Comparison of ENCODE assay signal across 8 mouse cellular contexts in genomic region chr19:44750051-44751041, GRCm38 (mm10). TPM values are rescaled to one million over a fixed set of nuclear protein-coding genes. Genes with fewer than 3 reads are reported as not detected.
A peak's percentile ranks its signal among the peaks of the same experiment; 100 is the strongest.
DNase-seq lines count a peak whose midpoint lies in the region; ATAC-seq and TF ChIP-seq lines count a peak whose summit lies in the region.

No protein-coding gene starts in this region.

- ATAC-seq in heart, embryonic 15.5 days (replicated peaks; ENCODE audit: insufficient number of reproducible peaks, insufficient read depth, low FRiP score, low read depth), result no peak
- ATAC-seq in neural tube, embryonic 13.5 days (ENCODE audit: low read depth), result 0 out of 2 replicates have a peak, but pooled peaks have one; percentile 15

- intact Hi-C loops in left cerebral cortex, postnatal 4 days (cut with DNase I), result loop anchor here (10.0 kb wide), 1 partner anchor 144 kb away; no protein-coding TSS in a partner anchor

- H3K4me2 ChIP-seq in heart, embryonic 15.5 days, result peak overlapping the region; percentile 40
- peak overlapping the region; percentile 57 for H3K4me2 ChIP-seq in neural tube, embryonic 13.5 days

- H3K9ac ChIP-seq in ES-E14 (ENCODE audit: insufficient read depth, low read depth, low read length, poor library complexity, severe bottlenecking), result no peak overlapping the region; the same call in 1 of the 2 replicates
- no peak overlapping the region for H3K9ac ChIP-seq in heart, embryonic 15.5 days
- H3K9ac ChIP-seq in neural tube, embryonic 13.5 days, result peak overlapping the region; percentile 72

- peak; percentile 76 for DNase-seq in 3134 (ENCODE audit: extremely low read depth, insufficient read length, low spot score)
- no peak for DNase-seq in ES-E14 (ENCODE audit: low read depth, low spot score)
- DNase-seq in kidney, postnatal 36 days, result peak; percentile 87 to 93
- no peak for DNase-seq in layer of hippocampus, adult 9-11 months
- DNase-seq in spleen, postnatal 14 days (ENCODE audit: low spot score in 2 of 2), result no peak
- DNase-seq in left cerebral cortex, postnatal 4 days, result no peak

- peak overlapping the region; percentile 10 to 46; a peak in 2 of 4 replicates for H3K4me3 ChIP-seq in ES-E14 (ENCODE audit: insufficient read depth in 1 of 2, low read depth in 1 of 2, low read length in 2 of 2, poor library complexity in 1 of 2, severe bottlenecking in 1 of 2)
- peak overlapping the region; percentile 29 for H3K4me3 ChIP-seq in heart, embryonic 15.5 days
- H3K4me3 ChIP-seq in neural tube, embryonic 13.5 days, result peak overlapping the region; percentile 35

- H3K36me3 ChIP-seq in ES-E14 (ENCODE audit: control insufficient read depth, insufficient read depth, low read length, poor library complexity, severe bottlenecking), result no peaks in the 10 kb centered on the region
- no peaks in the 10 kb centered on the region for H3K36me3 ChIP-seq in heart, embryonic 15.5 days
- H3K36me3 ChIP-seq in neural tube, embryonic 13.5 days, result no peaks in the 10 kb centered on the region

- H3K27me3 ChIP-seq in heart, embryonic 15.5 days, result peaks cover 98% of the 10 kb centered on the region
- H3K27me3 ChIP-seq in neural tube, embryonic 13.5 days, result peaks cover 100% of the 10 kb centered on the region

- 1% methylated on average over 41 of the region's 42 CpGs for WGBS in heart, embryonic 15.5 days
- 1% methylated on average over 42 of the region's 42 CpGs for WGBS in neural tube, embryonic 13.5 days

- H3K9me3 ChIP-seq in ES-E14 (ENCODE audit: control insufficient read depth, insufficient read depth, low read depth, low read length), result no peaks in the 10 kb centered on the region
- no peaks in the 10 kb centered on the region for H3K9me3 ChIP-seq in heart, embryonic 15.5 days (replicated peaks)
- no peaks in the 10 kb centered on the region for H3K9me3 ChIP-seq in neural tube, embryonic 13.5 days

- H3K27ac ChIP-seq in ES-E14 (ENCODE audit: insufficient read depth, low read depth, low read length, poor library complexity, severe bottlenecking), result no peak overlapping the region
- H3K27ac ChIP-seq in heart, embryonic 15.5 days, result no peak overlapping the region
- peak overlapping the region; percentile 92 for H3K27ac ChIP-seq in neural tube, embryonic 13.5 days (replicated peaks)

- in situ Hi-C loops in ES-E14 (cut with MboI; ENCODE audit: low sequenced_read_pairs in 2 of 2, unreplicated experiment in 2 of 2), result loop anchor here (5.0 to 10.0 kb wide), 3 partner anchors 168 to 1146 kb away; no protein-coding TSS in a partner anchor

- peaks cover 0 to 6% of the 10 kb centered on the region in 2 experiments; a peak in 1 of 4 replicates for H3K4me1 ChIP-seq in ES-E14 (ENCODE audit: control insufficient read depth in 2 of 2, insufficient read depth in 2 of 2, low read length in 2 of 2, poor library complexity in 1 of 2)
- H3K4me1 ChIP-seq in heart, embryonic 15.5 days (replicated peaks), result peaks cover 13% of the 10 kb centered on the region
- H3K4me1 ChIP-seq in neural tube, embryonic 13.5 days (replicated peaks), result peaks cover 37% of the 10 kb centered on the region

TF ChIP-seq in ES-E14, 5 proteins besides CTCF, POLR2A, EP300 and RAD21:
- TF ChIP-seq ZC3H11A (IDR thresholded peaks at IDR 0.05; ENCODE audit: borderline replicate concordance, low read depth, low read length) (no peak), ZNF384 (IDR thresholded peaks at IDR 0.05; ENCODE audit: low read depth, low read length) (no peak), CHD2 (IDR thresholded peaks at IDR 0.05; ENCODE audit: low read depth, low read length) (no peak), MAFK (IDR thresholded peaks at IDR 0.05; ENCODE audit: insufficient read depth, low read depth, low read length) (no peak), HCFC1 (IDR thresholded peaks at IDR 0.05; ENCODE audit: borderline replicate concordance, insufficient read depth, low read length) (no peak)

RNA-seq across cellular contexts. Expression of gene Pax2, which starts 5.5 kb away (rescaled TPM):
- total RNA-seq in ES-E14 (2012; rRNA removed), result 0.11 TPM in 1 of 2 replicates, not detected in the other
- polyA plus RNA-seq in heart, embryonic 15.5 days (2015; fragmentation: Nextera tagmentation; extraction: Ambion mirVana), result not detected in 2 replicates
- 25.2 and 28.2 TPM in 2 replicates for polyA plus RNA-seq in neural tube, embryonic 13.5 days (2015; fragmentation: Nextera tagmentation; extraction: Ambion mirVana)
- under 1 TPM; 0.26 to 0.36 TPM for total RNA-seq in left cerebral cortex, postnatal 4 days (2021)

Comparison
In these comparisons a context has a peak if more than half of its experiments do, and no peak if none do; other contexts are left out.
1. DNase-seq: peak in 3134 (single experiment) and kidney, postnatal 36 days (2 of 2); none in ES-E14 (single experiment), layer of hippocampus, adult 9-11 months (single experiment), spleen, postnatal 14 days (0 of 2) and left cerebral cortex, postnatal 4 days (single experiment).
2. Peak in every context shown above with its lines, with median percentiles within 50 percentile points of each other: H3K4me3 ChIP-seq.